Mouse (Mus musculus) embryonic facial prominence, embryonic 15.5 days (tissue): ENCODE results near the gene Smpdl3b. TPM values are rescaled to one million over a fixed set of nuclear protein-coding genes. Genes with fewer than 3 reads are reported as not detected.
A peak's percentile ranks its signal among the peaks of the same experiment; 100 is the strongest.
"Not testable (repeated sequence)": the region's sequence is repeated elsewhere in the genome, so short reads cannot be mapped to it uniquely, and the experiment has no call there.

Source experiments
- ATAC-seq: fragments of 200-750 bp; cut with Nextera tagmentation; 2 replicates; pipeline ENCODE4 v1.8.0; 2017; ENCODE audit warnings: low read depth, moderate TSS enrichment; ENCODE audit not compliant: insufficient number of reproducible peaks, low FRiP score, low TSS enrichment
- H3K27ac ChIP-seq: fragments of 300-500 bp; sonication (generic); replicated peaks from 2 replicates; pipeline ENCODE4 v1.5.1; 2015; ENCODE audit warnings: mild to moderate bottlenecking, inconsistent platforms
- H3K27me3 ChIP-seq: fragments of 300-500 bp; sonication (generic); 2 replicates; pipeline ENCODE4 v1.6.1; 2015; ENCODE audit warnings: inconsistent platforms
- H3K36me3 ChIP-seq: fragments of 300-500 bp; sonication (generic); 2 replicates; pipeline ENCODE4 v1.6.1; 2015; ENCODE audit warnings: mild to moderate bottlenecking, inconsistent platforms
- H3K4me1 ChIP-seq: fragments of 300-500 bp; sonication (generic); 2 replicates; pipeline ENCODE4 v1.6.1; 2015; ENCODE audit warnings: inconsistent platforms
- H3K4me2 ChIP-seq: fragments of 300-500 bp; sonication (generic); replicated peaks from 2 replicates; pipeline ENCODE4 v1.6.1; 2015; ENCODE audit warnings: mild to moderate bottlenecking, inconsistent platforms
- H3K4me3 ChIP-seq: fragments of 300-500 bp; sonication (generic); replicated peaks from 2 replicates; pipeline ENCODE4 v1.5.1; 2015; ENCODE audit warnings: mild to moderate bottlenecking, inconsistent platforms
- H3K9ac ChIP-seq: fragments of 300-500 bp; sonication (generic); 2 replicates; pipeline ENCODE4 v1.6.1; 2015; ENCODE audit warnings: inconsistent platforms
- H3K9me3 ChIP-seq: fragments of 300-500 bp; sonication (generic); replicated peaks from 2 replicates; pipeline ENCODE4 v1.6.1; 2016; ENCODE audit warnings: inconsistent platforms
- WGBS: fragments of 180-500 bp; shearing (Covaris S2); methylation state at CpG from one replicate; pipeline ENCODE4 v1.1.7; 2015; 5-methylcytosine and 5-hydroxymethylcytosine counted together
- polyA plus RNA-seq: library from polyadenylated mRNA; unstranded; fragments of >200 nt; fragmentation: Nextera tagmentation; extraction: Ambion mirVana; gene quantifications from 2 replicates; pipeline ENCODE4 v1.2.1, GENCODE M21; 2015

Gene Smpdl3b
- polyA plus RNA-seq, 1 experiment from 2014 or later: 6.6 TPM

GRCm38 (mm10) chr4:132798028-132798427, 41.0 kb upstream of the Smpdl3b start:
- WGBS: 68% methylated on average over 4 of the region's 4 CpGs
- Histone ChIP-seq H3K9ac (no peak overlapping the region), H3K27ac (no peak overlapping the region), H3K9me3 (no peaks in the 10 kb centered on the region), H3K4me3 (no peak overlapping the region), H3K36me3 (no peaks in the 10 kb centered on the region), H3K4me2 (no peak overlapping the region), H3K4me1 (peaks cover 5% of the 10 kb centered on the region; the same call in 1 of the 2 replicates), H3K27me3 (peaks cover 21% of the 10 kb centered on the region)
- ATAC-seq: no peak

GRCm38 (mm10) chr4:132797461-132797860, 40.4 kb upstream of the Smpdl3b start:
- no peak overlapping the region for H3K27ac ChIP-seq
- ATAC-seq: no peak
- no peak overlapping the region for H3K9ac ChIP-seq
- peaks cover 5% of the 10 kb centered on the region; the same call in 1 of the 2 replicates for H3K4me1 ChIP-seq
- H3K4me2 ChIP-seq: no peak overlapping the region
- peaks cover 21% of the 10 kb centered on the region for H3K27me3 ChIP-seq
- H3K9me3 ChIP-seq: no peaks in the 10 kb centered on the region
- H3K36me3 ChIP-seq: no peaks in the 10 kb centered on the region
- WGBS: 65% methylated on average over 1 of the region's 1 CpGs
- no peak overlapping the region for H3K4me3 ChIP-seq

- no peak within 1 kb of the TSS for H3K9ac ChIP-seq
- H3K27me3 ChIP-seq: peaks cover 21% of the 10 kb centered on the region
- no peak within 1 kb of the TSS for H3K27ac ChIP-seq
- H3K36me3 ChIP-seq: no peaks in the 10 kb centered on the region
- H3K4me3 ChIP-seq: peak within 1 kb of the TSS; percentile 38
- no peaks in the 10 kb centered on the region for H3K9me3 ChIP-seq
- H3K4me2 ChIP-seq: peak within 1 kb of the TSS; percentile 54
- 3% methylated on average over 21 of the region's 21 CpGs for WGBS
- peaks cover 5% of the 10 kb centered on the region; the same call in 1 of the 2 replicates for H3K4me1 ChIP-seq
- ATAC-seq: no peak
These were observed 39.3 kb upstream of the Smpdl3b start, which contains the start of gene Themis2 for GRCm38 (mm10) chr4:132796196-132796886. Gene Themis2, minus strand, starts transcription at chr4:132796387.

GRCm38 (mm10) chr4:132795171-132795570, 38.1 kb upstream of the Smpdl3b start:
- ATAC-seq: no peak; the same call in 1 of the 2 replicates
- Histone ChIP-seq H3K36me3 (no peaks in the 10 kb centered on the region), H3K9me3 (no peaks in the 10 kb centered on the region), H3K9ac (no peak overlapping the region), H3K4me3 (no peak overlapping the region), H3K4me1 (peaks cover 5% of the 10 kb centered on the region; the same call in 1 of the 2 replicates), H3K27me3 (peaks cover 21% of the 10 kb centered on the region), H3K4me2 (no peak overlapping the region), H3K27ac (no peak overlapping the region)
- WGBS: 64% methylated on average over 7 of the region's 7 CpGs

- no peak overlapping the region for H3K4me2 ChIP-seq
- peaks cover 5% of the 10 kb centered on the region; the same call in 1 of the 2 replicates for H3K4me1 ChIP-seq
- no peak overlapping the region for H3K4me3 ChIP-seq
- H3K9me3 ChIP-seq: no peaks in the 10 kb centered on the region
- ATAC-seq: no peak
- peaks cover 21% of the 10 kb centered on the region for H3K27me3 ChIP-seq
- H3K9ac ChIP-seq: no peak overlapping the region
- no peaks in the 10 kb centered on the region for H3K36me3 ChIP-seq
- no peak overlapping the region for H3K27ac ChIP-seq
- WGBS: 69% methylated on average over 8 of the region's 8 CpGs
These were observed 37.7 kb upstream of the Smpdl3b start for GRCm38 (mm10) chr4:132794760-132795159.

GRCm38 (mm10) chr4:132794028-132794427, 37.0 kb upstream of the Smpdl3b start:
- H3K4me2 ChIP-seq: no peak overlapping the region
- H3K27me3 ChIP-seq: peaks cover 21% of the 10 kb centered on the region
- H3K4me1 ChIP-seq: peaks cover 5% of the 10 kb centered on the region; the same call in 1 of the 2 replicates
- 69% methylated on average over 9 of the region's 9 CpGs for WGBS
- H3K27ac ChIP-seq: no peak overlapping the region
- H3K9me3 ChIP-seq: no peaks in the 10 kb centered on the region
- H3K36me3 ChIP-seq: no peaks in the 10 kb centered on the region
- H3K4me3 ChIP-seq: no peak overlapping the region
- H3K9ac ChIP-seq: no peak overlapping the region
- ATAC-seq: no peak

GRCm38 (mm10) chr4:132793322-132794004, 36.4 kb upstream of the Smpdl3b start:
- not testable (repeated sequence) for H3K36me3 ChIP-seq, H3K4me2 ChIP-seq, H3K9me3 ChIP-seq, H3K4me1 ChIP-seq, H3K27ac ChIP-seq, H3K9ac ChIP-seq, H3K4me3 ChIP-seq, ATAC-seq
- WGBS: 80% methylated on average over 8 of the region's 9 CpGs
- H3K27me3 ChIP-seq: peaks cover 21% of the 10 kb centered on the region

GRCm38 (mm10) chr4:132789731-132790130, 32.7 kb upstream of the Smpdl3b start:
- ATAC-seq: no peak
- no peak overlapping the region for H3K9ac ChIP-seq
- WGBS: 83% methylated on average over 8 of the region's 8 CpGs
- no peak overlapping the region for H3K27ac ChIP-seq
- no peaks in the 10 kb centered on the region for H3K36me3 ChIP-seq
- H3K4me1 ChIP-seq: no peaks in the 10 kb centered on the region
- H3K27me3 ChIP-seq: peaks cover 3% of the 10 kb centered on the region
- H3K9me3 ChIP-seq: no peaks in the 10 kb centered on the region
- no peak overlapping the region for H3K4me3 ChIP-seq
- no peak overlapping the region for H3K4me2 ChIP-seq

GRCm38 (mm10) chr4:132785228-132785627, 28.2 kb upstream of the Smpdl3b start:
- Histone ChIP-seq H3K9ac (no peak overlapping the region), H3K9me3 (no peaks in the 10 kb centered on the region), H3K27ac (no peak overlapping the region), H3K36me3 (no peaks in the 10 kb centered on the region), H3K4me2 (no peak overlapping the region), H3K27me3 (no peaks in the 10 kb centered on the region), H3K4me1 (no peaks in the 10 kb centered on the region), H3K4me3 (no peak overlapping the region)
- ATAC-seq: no peak
- WGBS: 84% methylated on average over 13 of the region's 13 CpGs

GRCm38 (mm10) chr4:132783732-132784131, 26.7 kb upstream of the Smpdl3b start:
- ATAC-seq: no peak
- peaks cover 9% of the 10 kb centered on the region for H3K36me3 ChIP-seq
- no peak overlapping the region for H3K4me3 ChIP-seq
- H3K4me1 ChIP-seq: no peaks in the 10 kb centered on the region
- H3K9ac ChIP-seq: no peak overlapping the region
- no peak overlapping the region for H3K4me2 ChIP-seq
- WGBS: 95% methylated on average over 2 of the region's 2 CpGs
- H3K27me3 ChIP-seq: no peaks in the 10 kb centered on the region
- no peaks in the 10 kb centered on the region for H3K9me3 ChIP-seq
- H3K27ac ChIP-seq: no peak overlapping the region

GRCm38 (mm10) chr4:132780288-132780687, 23.2 kb upstream of the Smpdl3b start:
- 76% methylated on average over 4 of the region's 4 CpGs for WGBS
- Histone ChIP-seq H3K36me3 (peaks cover 44% of the 10 kb centered on the region), H3K4me3 (no peak overlapping the region), H3K9me3 (no peaks in the 10 kb centered on the region), H3K27ac (no peak overlapping the region), H3K27me3 (no peaks in the 10 kb centered on the region), H3K4me1 (no peaks in the 10 kb centered on the region), H3K9ac (no peak overlapping the region), H3K4me2 (no peak overlapping the region)
- no peak for ATAC-seq
